Mouse (Mus musculus) liver, adult (tissue): ENCODE data around the gene Btbd9.

ENCODE experiments used
- GATA4 ChIP-seq: IDR thresholded peaks from 2 replicates; pipeline ENCODE4 v1.6.1; 2014; ENCODE audit warnings: mild to moderate bottlenecking, low read length; ENCODE audit not compliant: insufficient replicate concordance

Gene Btbd9

GRCm38 (mm10) chr17:30491601-30492000 is 84.7 kb downstream of the Btbd9 start:
- TF ChIP-seq GATA4: no peak

GRCm38 (mm10) chr17:30490601-30491000 is 85.7 kb downstream of the Btbd9 start:
- TF ChIP-seq GATA4: no peak

GRCm38 (mm10) chr17:30490086-30490485 is 86.2 kb downstream of the Btbd9 start:
- TF ChIP-seq GATA4: no peak

GRCm38 (mm10) chr17:30489629-30490028 is 86.7 kb downstream of the Btbd9 start:
- TF ChIP-seq GATA4: no peak

- no peak for TF ChIP-seq GATA4
Measured at GRCm38 (mm10) chr17:30487695-30488094, 88.6 kb downstream of the Btbd9 start.

GRCm38 (mm10) chr17:30485067-30485854 is 91.0 kb downstream of the Btbd9 start:
- no peak for TF ChIP-seq GATA4

- TF ChIP-seq GATA4: no peak
Measured at GRCm38 (mm10) chr17:30484446-30485066, 91.7 kb downstream of the Btbd9 start.

- TF ChIP-seq GATA4: no peak
Measured at GRCm38 (mm10) chr17:30481766-30482165, 94.5 kb downstream of the Btbd9 start.

- TF ChIP-seq GATA4: no peak
Measured at GRCm38 (mm10) chr17:30481341-30481740, 94.9 kb downstream of the Btbd9 start.

- TF ChIP-seq GATA4: no peak
Measured at GRCm38 (mm10) chr17:30480381-30480780, 95.9 kb downstream of the Btbd9 start.

- TF ChIP-seq GATA4: no peak
Measured at GRCm38 (mm10) chr17:30478181-30478580, 98.1 kb downstream of the Btbd9 start.

- TF ChIP-seq GATA4: no peak
Measured at GRCm38 (mm10) chr17:30474561-30474960, 101.7 kb downstream of the Btbd9 start.

GRCm38 (mm10) chr17:30472776-30473175 is 103.5 kb downstream of the Btbd9 start:
- TF ChIP-seq GATA4: no peak

GRCm38 (mm10) chr17:30471512-30471911 is 104.8 kb downstream of the Btbd9 start:
- TF ChIP-seq GATA4: no peak

- TF ChIP-seq GATA4: no peak
Measured at GRCm38 (mm10) chr17:30470790-30471189, 105.5 kb downstream of the Btbd9 start.

- TF ChIP-seq GATA4: no peak
Measured at GRCm38 (mm10) chr17:30470286-30470685, 106.0 kb downstream of the Btbd9 start.

- no peak for TF ChIP-seq GATA4
Measured at GRCm38 (mm10) chr17:30469511-30470076, 106.7 kb downstream of the Btbd9 start.

- no peak for TF ChIP-seq GATA4
Measured at GRCm38 (mm10) chr17:30468368-30468767, 107.9 kb downstream of the Btbd9 start.
